Mouse (Mus musculus): ENCODE measurements around the gene Kctd20.

DNA sequence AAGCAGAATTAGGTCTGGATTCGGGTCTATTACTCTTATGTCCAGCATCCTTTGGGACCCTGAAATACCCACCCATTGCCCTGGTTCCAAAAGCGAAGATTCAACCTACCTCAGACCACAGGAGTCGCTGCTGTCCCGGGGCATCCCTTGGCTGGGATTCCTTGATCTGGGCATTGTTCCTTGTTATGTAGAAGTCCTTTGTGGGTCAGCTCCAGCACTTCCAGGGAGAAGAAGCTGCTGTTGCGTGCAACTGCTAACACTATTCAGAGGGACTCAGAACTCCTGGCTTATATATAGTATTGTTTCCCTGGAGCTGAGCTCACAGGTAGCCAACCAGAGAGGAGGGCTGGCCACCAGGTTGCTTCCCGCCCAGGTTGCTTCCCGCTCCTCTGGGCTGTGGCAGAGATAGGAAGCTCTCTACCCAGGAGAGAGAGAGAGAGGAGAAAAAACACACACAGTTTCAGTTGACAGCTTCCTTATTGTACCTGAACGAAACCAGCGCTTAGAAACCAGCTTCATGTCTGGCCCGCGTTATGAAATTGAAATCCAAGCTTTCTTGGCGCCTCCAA lies 36.6 kb upstream of the Kctd20 start, which contains the start of gene 4930539E08Rik:
- no peak for TF ChIP-seq CTCF (IDR thresholded peaks at IDR 0.05; ENCODE audit: insufficient read depth, low read depth, low read length)
- TF ChIP-seq POLR2A (IDR thresholded peaks at IDR 0.05; ENCODE audit: insufficient read depth, low read depth, low read length): no peak
